ENCODE assay signal across 36 mouse cellular contexts in the genomic region with DNA sequence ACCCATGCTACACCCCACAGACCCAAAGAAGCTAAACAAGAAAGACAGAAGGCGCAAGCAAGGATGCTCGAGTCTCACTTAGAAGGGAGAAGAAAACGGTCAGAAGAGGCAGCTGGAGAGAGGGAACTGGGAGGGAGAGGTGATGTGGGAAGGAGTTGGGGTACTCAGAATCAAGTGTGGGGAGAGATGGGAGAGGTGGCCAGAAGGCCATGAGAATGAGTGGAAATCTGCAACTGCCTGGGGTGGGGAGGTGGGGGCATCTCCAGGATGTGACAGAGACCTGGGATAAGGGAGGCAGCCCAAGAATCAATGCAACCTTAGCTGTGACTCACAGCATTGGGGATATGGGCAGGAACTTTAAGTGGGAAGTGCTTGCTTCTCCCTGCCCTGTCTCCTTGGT. TPM values are rescaled to one million over a fixed set of nuclear protein-coding genes. Genes with fewer than 3 reads are reported as not detected.
"Had no signal": no experiment of that assay in that cellular context is flagged by ENCODE, and none has a peak within 500 bp of the region (broad histone marks: within the 10 kb centered on the region; RNA-seq: fewer than 3 reads in every experiment).

No protein-coding gene starts in this region.

- H3K4me2 ChIP-seq: embryonic facial prominence, embryonic 12.5 days; embryonic facial prominence, embryonic 13.5 days; embryonic facial prominence, embryonic 15.5 days; forebrain, embryonic 12.5 days; forebrain, embryonic 13.5 days; forebrain, embryonic 15.5 days had no signal

- H3K36me3 ChIP-seq: embryonic facial prominence, embryonic 10.5 days; embryonic facial prominence, embryonic 12.5 days; embryonic facial prominence, embryonic 13.5 days; embryonic facial prominence, embryonic 15.5 days; forebrain, embryonic 10.5 days; forebrain, embryonic 12.5 days; forebrain, embryonic 15.5 days had no signal

- H3K9ac ChIP-seq: embryonic facial prominence, embryonic 12.5 days; embryonic facial prominence, embryonic 13.5 days; embryonic facial prominence, embryonic 15.5 days; forebrain, embryonic 12.5 days; forebrain, embryonic 13.5 days; forebrain, embryonic 15.5 days; forebrain, postnatal 0 days had no signal

- H3K4me3 ChIP-seq: embryonic facial prominence, embryonic 10.5 days; embryonic facial prominence, embryonic 12.5 days; embryonic facial prominence, embryonic 13.5 days; embryonic facial prominence, embryonic 15.5 days; erythroblast, embryonic 14.5 days; forebrain, embryonic 10.5 days; forebrain, embryonic 12.5 days; forebrain, embryonic 13.5 days; forebrain, embryonic 15.5 days; gastrocnemius, adult 2 months; heart, adult 2 months had no signal

- H3K27ac ChIP-seq: embryonic facial prominence, embryonic 10.5 days; embryonic facial prominence, embryonic 12.5 days; embryonic facial prominence, embryonic 13.5 days; embryonic facial prominence, embryonic 15.5 days; forebrain, embryonic 10.5 days; forebrain, embryonic 12.5 days; forebrain, embryonic 13.5 days; forebrain, embryonic 15.5 days; gastrocnemius, adult 2 months; heart, adult 2 months had no signal

- ATAC-seq: forebrain, embryonic 13.5 days; forebrain, embryonic 14.5 days; forebrain, embryonic 15.5 days; forebrain, embryonic 16.5 days; forebrain, postnatal 0 days had no signal

- H3K4me1 ChIP-seq: embryonic facial prominence, embryonic 10.5 days; embryonic facial prominence, embryonic 12.5 days; embryonic facial prominence, embryonic 13.5 days; embryonic facial prominence, embryonic 15.5 days; forebrain, embryonic 10.5 days; forebrain, embryonic 12.5 days; forebrain, embryonic 13.5 days; forebrain, embryonic 15.5 days had no signal

- DNase-seq: cerebellum, adult 9-10 months; cerebellum, adult 9-11 months; cerebellum, postnatal 10 days; cerebellum, postnatal 14 days; cerebellum, postnatal 25 days; cerebellum, postnatal 36 days; embryo, embryonic 11 days; forebrain, postnatal 0 days; gastrocnemius, adult 2 months; gastrocnemius, postnatal 10 days; gastrocnemius, postnatal 14 days; gastrocnemius, postnatal 25 days; gastrocnemius, postnatal 36 days; heart, adult 18-20 months; heart, adult 2 months had no signal

- H3K27me3 ChIP-seq: embryonic facial prominence, embryonic 12.5 days; embryonic facial prominence, embryonic 13.5 days; embryonic facial prominence, embryonic 15.5 days; forebrain, embryonic 12.5 days; forebrain, embryonic 13.5 days; forebrain, embryonic 15.5 days had no signal

- H3K9me3 ChIP-seq: embryonic facial prominence, embryonic 10.5 days; embryonic facial prominence, embryonic 12.5 days; embryonic facial prominence, embryonic 13.5 days; embryonic facial prominence, embryonic 15.5 days; forebrain, embryonic 10.5 days; forebrain, embryonic 12.5 days; forebrain, embryonic 13.5 days; forebrain, embryonic 15.5 days had no signal

RNA-seq across cellular contexts. Expression of a gene that starts 31.5 kb away (rescaled TPM):
- total RNA-seq: common myeloid progenitor, adult 5-6 weeks; forebrain, postnatal 0 days; gastrocnemius, adult 18-20 months; gastrocnemius, adult 2 months; gastrocnemius, adult 8-10 months; gastrocnemius, postnatal 10 days; gastrocnemius, postnatal 25 days; gastrocnemius, postnatal 36 days; gastrocnemius, postnatal 4 days; granulocyte monocyte progenitor cell, adult 5-6 weeks; heart, adult 18-20 months; heart, adult 2 months; heart, adult 8-10 months had no signal
- polyA plus RNA-seq: cortical plate, adult 2 months; embryonic facial prominence, embryonic 10.5 days; embryonic facial prominence, embryonic 11.5 days; embryonic facial prominence, embryonic 15.5 days; erythroblast, embryonic 14.5 days; forebrain, embryonic 10.5 days; forebrain, embryonic 11.5 days; forebrain, embryonic 12.5 days; forebrain, embryonic 13.5 days; forebrain, embryonic 14.5 days; forebrain, embryonic 15.5 days; gonadal fat pad, adult 2 months; heart, adult 2 months had no signal
